Mouse (Mus musculus) urinary bladder, postnatal 25 days (tissue): ENCODE results near the gene Senp2.

ENCODE experiments used
- DNase-seq: peaks from one replicate; pipeline ENCODE4 v3.0.0; 2022; ENCODE audit warnings: low spot score

The Senp2 gene

DNA sequence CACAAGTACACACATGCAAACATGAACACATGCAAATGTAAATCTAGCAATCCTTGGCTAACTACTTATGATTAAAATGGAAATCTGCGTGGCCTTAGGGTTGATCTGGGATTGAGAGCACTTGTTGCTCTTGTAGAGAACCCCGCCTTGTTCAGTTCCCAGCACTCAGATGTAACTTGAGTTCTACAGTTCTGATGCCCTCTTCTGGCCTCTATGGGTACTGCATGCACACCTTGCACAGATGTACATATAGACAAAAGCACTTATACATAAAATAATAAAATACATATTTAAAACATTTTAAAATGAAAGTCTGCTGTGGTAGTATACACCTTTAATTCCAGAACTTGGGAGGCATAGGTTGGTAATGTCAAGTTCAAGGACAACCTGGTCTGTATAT is 12.8 kb downstream of the Senp2 start:
- no peak for DNase-seq

DNA sequence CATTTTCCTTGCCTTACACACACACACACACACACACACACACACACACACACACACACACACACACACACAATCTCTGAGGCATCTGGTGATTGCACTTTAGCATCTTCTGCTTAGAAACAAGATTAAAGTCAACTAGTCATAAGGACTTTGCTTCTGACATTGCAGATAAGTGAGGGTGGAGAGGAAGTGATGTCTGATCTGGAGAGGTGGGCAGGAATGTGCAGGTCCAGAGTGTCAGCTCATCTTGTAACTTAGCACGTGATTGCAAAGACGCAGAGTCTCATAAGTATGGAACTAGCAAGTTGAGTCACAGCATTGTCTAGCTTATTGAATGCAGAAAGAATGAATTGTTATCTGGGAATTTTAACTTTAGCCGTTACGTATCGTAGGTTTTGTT is 18.2 kb downstream of the Senp2 start:
- DNase-seq, result no peak

DNA sequence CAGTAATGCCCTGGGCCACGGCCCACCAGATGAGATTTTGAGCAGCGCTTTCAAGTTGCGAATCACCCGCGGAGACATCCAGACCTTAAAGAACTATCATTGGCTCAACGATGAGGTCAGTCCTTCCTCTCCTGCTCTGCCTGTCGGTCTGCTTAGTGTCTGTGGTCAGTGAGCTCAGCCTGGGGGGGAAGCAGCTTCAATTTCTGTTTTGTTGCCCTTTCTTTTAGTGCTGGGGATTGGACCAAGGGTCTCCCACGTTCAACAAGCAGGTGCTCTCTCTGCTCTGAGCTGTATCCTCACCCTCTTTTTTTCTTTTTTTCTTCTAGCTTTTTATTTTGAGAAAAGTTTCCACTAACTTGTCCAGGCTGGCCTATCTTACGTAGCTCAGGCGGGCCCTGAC is 29.3 kb downstream of the Senp2 start:
- DNase-seq, result no peak

DNA sequence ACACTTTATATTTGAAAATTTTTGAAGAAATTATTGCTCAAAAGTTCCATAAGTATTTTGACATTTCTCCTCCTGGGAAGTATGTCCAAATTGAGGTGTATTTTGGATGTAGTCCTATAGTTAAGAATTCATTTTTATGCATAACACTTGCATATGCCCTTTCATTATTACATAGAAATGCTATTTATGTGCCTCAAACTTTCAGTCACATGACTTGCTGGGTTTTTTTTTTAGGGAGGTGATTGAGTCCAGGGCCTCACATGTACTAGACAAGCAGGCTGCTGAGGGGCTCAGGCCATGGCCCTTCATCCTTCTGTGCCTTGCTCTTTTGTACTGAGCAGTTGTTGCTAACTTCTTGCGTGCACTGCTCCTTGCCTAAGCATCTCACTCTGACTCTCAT is 30.7 kb downstream of the Senp2 start:
- DNase-seq, result no peak

DNA sequence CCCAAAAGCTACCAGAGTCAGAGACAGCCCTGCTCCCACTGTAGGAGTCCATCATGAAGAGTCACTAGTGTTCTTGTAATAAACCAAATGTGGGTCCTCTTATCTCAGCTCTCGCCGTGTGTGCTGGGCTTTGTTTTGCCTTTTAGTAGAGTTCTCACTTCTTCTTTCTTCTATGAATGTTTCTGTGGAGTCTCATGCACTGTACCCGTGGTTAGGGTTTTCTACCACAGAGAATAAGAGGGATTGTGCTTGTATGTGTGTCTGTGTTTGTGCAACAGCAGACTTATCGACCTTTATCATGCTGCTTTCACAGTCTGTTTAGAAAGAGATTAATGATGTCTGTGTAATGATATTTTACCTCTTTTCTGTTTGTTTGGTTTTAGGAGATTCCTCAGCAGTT is 34.5 kb downstream of the Senp2 start:
- DNase-seq, result no peak

DNA sequence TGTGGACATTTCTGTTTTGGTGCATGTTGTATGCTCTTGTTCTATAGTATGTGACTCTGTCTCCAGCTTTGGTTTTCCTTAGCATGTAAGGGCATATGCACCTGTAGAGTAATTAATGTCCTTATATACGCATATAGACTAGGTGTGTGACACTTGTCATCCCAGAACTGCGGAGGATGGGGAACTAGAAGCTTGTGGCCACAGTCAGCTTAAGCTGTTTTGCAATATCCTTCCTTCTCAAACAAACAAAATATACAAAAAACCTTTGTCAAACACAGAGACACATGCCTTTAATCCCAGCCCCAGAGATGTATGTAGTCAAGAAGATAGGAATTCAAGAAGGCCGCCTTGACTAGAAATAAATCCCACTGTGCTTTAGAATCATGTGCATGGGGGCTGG is 36.6 kb downstream of the Senp2 start:
- no peak for DNase-seq

DNA sequence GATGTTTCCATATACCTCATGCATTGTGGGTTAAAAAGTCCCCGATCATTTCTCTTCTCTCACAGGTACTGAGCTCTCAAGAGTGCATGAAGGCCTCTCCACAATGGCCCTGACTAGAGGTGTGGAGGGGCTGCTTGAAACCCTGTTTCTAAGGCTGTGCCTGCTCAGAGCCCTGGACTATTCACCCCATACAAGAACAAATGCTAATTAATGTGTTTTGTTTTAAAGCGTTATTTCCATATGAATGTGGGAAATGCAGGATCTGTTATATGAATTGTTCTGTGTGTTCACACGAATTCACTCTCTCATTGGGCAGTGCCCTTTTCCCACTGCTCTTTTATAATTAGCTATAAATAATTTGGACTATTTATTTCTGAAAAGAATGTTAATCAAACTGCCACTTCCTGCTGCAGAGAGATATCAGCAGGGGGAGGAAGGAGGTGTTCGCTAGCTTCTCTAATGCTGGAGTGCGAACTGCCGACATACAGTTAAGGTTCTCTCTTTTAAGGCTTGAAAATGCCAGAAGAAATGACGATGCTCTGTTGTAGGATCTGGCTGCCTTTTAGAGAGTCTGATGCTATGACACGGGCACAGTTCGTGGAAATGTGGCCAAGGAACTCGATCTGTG is 37.6 kb downstream of the Senp2 start:
- no peak for DNase-seq

DNA sequence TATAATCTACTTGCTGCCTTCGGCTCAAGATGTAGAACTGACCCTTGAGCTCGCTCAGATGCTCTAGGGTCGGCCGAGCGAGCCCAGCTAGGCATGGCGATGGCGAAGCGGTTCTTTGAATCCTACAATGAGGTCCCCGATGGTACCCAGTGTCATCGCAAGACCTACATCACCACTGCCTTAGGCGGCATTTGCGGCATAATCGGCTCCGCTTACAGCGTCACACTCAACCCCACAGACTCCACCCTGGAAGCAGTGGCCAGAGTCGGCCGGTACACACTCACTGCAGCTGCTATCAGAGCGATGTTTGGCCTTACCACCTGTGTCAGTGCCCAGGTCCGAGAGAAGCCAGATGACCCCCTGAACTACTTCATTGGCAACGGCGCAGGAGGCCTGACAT is 44.1 kb downstream of the Senp2 start:
- DNase-seq, result no peak

DNA sequence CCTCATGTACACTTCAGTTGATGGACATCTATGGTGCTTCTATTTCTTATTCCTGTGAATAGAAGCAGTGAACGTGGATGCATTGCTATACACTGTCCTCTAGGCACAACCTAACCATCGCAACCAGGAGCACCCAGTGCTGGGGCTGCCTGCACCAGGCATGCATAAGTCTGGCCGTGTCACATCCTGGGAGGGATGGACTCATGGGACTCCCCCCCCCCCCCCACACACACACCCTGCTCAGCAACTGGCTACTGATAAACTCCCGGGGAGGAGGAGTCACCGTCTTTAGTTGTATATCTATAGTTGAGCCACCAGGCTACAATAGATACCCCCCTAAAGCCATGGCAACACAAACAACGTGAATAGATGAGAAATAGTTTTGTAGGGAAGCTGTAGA is 48.2 kb downstream of the Senp2 start:
- DNase-seq, result no peak

DNA sequence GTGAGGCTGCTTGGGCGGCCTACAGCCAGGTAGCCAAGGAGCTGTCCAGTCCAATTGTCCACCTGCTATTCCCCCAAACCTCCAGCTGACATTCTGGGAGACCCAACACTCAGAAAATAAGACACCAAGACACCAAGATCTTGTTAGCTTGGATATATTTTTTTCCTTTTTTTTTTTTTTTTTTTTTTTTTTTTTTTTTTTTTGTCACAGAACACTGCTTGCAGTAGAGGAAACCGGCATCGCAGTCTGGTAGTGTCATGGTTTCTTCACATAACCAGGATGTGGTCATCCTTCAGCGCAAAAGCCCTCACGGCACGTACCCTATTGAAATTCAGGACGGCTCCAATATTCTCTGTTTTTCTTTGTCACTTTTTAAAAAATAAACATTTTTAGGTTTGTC is 49.6 kb downstream of the Senp2 start:
- no peak for DNase-seq

DNA sequence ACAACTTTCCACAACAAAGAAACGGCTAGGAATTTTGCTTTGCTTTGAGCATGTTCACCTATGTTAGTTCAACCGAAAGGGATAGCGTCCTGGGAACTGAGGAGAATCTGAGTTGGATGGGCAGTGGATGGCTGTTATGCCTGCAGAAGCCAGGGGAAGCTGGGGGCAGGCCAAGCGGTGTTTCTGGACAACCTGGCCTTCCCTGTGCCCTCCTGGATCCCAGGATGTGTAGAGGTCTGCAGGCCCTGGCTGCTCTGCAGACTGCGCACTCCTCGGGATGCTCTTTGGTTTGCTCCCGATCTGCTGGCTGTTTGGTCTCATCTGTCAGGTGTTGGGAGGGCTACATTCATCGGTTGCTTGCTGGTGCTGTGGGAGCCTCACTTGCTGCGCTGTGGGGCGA is 51.1 kb downstream of the Senp2 start:
- DNase-seq, result no peak

DNA sequence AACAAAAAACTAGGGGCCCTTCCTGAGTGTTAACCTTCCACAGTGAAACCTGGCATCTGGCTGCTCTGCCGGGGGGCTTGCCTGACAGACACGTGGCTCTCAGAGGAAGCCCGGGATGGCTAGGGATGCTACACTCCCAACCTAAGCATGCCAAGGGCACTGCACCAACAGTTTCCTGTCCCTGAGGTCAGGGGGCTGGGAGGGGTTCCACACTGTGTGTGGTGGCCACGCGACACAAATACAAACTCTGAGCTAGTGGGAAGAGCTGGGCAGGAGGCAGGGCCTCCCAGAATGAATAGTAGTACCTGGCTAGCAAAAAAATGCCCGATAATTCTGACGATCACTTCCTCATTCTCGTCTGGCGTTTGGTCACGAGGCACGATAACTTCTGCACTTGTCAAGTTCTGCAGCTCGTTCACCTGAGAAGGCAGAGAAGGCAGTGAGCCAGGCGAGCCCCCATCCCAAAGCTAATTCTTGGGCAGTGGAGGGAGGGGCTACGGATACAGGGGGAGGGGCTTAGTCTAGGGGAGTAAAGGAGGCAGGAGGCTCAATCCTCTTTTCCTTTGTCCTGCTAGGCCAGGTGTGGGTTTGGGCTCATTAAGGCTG is 52.4 kb downstream of the Senp2 start:
- no peak for DNase-seq

DNA sequence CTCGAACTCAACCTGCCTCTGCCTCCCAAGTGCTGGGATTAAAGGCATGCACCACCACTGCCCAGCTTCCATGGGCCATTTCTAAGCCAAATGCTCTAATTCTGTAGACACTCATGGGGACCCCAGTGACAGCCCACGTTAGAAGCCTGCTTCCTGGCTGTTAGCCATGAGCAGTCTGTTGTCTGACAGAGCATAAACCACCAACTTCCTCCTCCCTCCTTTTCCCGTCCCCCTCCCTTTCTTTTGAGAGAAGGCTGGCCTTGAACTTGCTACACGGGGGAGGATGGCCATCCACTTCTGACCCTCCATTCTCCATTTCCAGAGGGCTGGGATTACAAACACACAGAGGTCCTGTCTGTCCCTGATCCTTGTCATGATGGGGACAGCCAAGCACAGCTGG is 53.0 kb downstream of the Senp2 start:
- DNase-seq, result no peak

DNA sequence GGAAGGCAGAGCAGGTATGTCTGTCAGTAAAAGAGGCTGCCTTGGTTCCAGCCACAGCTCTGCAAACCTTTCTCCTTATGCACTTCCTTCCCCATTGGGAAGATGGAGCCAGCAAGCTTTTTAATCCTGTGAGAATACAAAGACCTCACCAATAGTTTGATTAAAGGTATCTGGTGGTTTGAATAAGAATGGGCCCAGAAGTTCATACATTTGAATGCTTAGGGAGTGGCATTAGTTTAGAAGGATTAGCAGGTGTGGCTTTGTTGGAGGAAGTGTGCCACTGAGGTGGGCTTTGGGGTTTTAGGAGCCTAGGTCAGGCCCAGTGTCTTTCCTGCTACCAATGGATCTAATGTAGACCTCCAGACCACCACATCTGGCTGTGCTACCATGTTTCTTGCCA is 56.3 kb downstream of the Senp2 start:
- no peak for DNase-seq

DNA sequence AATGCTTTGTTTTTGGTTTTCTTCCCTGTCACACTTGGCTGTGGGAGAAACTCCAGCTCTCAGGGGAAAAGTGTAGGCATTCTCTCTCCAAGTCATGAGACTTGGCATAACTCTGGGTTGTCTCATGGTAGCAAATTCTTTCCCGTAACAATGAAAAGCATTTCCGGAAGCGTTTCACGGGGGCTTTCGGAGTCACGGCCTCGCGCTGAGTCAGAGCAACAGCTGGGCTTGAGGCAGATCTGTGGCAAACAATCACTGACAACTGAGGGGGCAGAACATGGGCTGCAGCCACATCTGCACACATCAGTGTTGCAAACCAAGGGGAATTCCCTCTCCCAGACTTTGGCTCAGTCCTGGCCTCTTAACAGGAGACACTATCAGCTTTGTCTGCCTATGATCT is 58.1 kb downstream of the Senp2 start:
- no peak for DNase-seq

DNA sequence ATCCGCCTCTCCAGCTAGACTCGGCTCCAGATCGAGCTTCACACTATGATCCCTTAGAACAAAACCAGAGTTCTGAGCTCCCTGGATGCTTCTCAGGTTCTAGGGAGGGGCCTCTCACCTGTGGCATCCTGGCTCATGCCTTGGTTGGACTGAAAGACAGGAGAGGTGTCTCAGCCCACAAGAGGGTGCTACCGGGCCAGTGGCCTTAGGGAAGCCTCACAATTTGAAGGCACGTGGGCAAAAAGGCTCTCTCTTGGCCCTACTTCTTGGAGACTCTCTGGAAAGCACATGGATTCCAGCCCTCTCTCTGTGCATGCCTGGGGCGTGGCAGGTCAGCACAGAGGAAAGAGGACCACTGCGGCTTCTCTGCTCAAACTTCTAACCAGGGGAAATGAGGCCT is 62.1 kb downstream of the Senp2 start:
- DNase-seq, result no peak

DNA sequence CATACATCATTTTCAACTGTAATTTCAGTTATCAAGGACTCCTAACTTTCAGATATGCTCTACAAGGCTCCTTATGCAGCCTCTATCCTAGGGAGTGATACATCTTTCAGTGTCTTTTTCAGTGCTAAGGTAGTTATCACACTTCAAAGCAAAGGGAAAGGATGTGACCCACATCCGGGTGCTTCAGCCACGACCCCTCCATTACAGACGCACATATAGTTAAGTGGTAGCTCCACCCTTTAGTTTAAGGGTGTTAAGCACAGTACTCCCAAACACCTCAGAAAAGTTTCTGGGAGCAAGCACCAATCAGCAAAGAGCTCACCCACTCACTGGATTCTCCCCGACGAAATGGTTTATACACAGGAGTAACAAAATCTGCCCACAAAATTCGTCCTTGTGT is 65.8 kb downstream of the Senp2 start:
- no peak for DNase-seq

DNA sequence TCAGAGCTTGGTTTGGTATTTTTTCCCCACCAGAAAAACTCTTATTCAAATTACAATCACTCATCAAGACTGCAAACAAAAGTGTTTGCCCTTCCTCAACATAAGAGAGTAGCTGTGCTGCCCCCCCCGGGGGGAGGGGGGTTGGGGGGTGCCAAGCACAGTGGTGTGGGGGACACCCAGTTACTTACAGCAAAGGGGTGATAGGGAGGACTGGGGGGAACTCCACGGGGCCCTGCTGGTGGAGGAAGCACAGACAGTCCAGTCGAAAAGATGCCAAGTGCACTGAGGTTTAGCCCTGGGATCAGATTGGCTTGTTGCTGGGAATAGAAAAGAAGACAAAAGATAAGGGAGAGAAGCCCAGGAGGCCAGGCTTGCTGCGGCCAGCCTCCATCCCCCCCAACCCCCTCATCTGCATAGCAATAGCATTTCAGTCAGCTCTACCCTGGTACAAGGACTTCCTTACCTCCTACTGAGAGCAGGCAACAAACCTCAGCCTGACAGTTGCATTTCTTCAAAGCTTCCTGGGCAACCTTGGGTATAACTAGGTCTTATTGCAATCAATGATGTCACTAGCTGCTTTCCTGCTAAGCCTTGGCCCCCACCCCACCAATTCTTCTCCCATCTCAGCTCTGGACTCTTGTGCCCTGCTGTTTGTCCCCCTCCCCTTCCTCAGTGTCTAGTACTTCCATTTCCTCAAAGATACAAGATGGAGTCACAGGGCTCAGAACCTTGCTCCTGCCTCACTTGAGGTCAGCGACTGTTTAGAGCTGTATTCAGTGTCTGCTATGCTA is 66.7 kb downstream of the Senp2 start:
- no peak for DNase-seq

DNA sequence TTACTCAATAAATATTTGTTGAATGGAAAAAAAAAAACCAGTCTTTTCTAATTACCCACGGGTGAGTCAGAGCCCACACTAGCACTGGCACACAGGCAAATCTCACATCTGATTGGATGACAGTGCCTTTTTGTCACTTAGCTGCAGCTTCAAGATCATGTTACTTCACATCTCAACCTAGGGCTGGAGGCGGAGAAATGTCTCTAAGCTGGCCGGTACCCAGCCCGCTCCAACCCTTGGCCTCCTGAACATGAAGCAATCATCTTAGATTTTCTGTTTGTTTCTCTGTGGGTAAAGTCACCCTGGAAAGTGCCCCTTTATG is 67.3 kb downstream of the Senp2 start:
- DNase-seq, result peak; percentile 19

DNA sequence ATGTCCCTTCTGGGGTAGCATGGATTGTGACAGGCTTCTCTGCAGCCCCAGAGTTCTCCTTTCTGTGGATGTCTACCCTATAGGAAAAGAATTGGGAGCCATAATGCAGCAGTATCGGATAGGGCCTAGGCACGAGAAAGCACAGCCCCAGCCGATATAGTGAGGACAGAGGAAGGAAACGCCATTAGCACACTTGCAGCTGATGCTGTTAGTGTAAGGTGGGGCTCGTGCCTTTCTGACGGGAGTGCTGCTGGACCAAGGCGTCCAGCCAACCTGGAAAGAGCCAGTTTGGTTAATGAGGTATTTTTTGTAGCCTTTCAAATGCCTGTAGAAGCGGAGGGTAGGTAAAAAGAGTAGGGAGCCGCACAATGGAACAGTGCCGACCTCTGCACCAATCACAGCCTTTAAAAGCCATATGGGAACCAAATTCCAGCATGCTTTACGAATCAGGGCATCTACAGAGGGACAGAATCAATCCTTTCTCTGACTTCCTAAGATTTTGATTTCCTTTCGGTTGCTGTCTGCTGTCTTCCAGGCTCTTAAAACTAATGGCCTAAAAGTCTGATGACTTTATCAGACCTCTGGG is 70.9 kb downstream of the Senp2 start:
- no peak for DNase-seq

DNA sequence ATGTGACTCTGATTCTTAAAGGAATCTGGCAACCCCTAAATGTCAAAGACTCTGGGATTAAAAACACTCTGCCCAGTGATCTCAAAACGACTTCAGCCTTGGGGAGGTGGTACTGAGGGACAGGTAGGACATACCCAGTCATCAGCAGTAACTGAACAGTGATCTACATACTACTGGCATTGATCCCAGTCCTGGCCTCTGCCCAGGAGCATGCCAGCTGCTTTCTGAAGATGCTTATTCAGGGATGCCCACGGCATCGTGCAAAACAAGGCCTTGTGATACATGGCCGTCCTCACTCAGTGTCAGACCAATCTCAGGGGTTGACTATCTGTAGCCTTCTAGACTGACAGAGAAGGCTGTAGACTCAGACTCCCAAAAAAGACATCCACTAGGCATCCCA is 76.1 kb downstream of the Senp2 start:
- no peak for DNase-seq

DNA sequence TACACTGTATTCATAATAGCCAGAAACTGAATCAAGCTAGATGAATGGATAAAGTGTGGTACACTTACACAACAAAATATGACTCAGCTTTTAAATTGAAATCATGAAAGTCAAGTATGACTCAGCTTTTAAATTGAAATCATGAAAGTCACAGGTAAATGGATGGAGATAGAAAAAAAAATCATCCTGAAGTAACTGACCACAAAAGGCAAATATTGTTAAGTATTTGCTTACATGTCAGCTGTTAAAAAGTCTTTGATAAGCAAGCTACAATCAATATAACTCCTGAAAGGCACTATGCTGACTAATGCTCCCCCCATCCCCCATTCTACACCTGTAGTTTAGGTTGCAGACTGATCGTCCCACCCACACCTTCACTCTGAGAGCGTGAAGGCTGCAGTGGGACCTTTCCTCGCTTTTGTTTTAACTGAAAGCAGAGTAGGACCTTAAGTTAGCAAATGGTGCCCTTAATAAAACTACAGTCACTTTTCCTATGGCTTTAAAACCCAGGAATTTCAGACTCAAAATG is 82.0 kb downstream of the Senp2 start:
- DNase-seq, result no peak

DNA sequence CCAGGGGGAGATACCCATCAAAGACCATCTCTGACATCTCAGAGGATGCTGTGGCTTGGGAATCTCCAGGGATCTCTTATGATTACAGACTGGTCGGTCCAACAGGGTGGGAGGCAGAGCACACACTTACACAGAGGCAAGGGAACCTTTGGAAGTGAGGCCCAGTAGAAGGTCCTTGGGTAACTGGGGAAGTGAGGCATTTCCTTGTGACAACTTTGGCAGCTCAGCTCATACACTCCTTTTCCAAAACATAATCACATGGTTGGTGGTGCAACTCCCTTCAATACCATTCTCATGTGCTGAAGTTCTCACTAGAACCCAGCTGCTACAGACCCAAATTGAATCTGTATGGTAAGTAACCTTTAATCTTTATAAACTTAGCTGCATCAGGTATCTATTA is 86.5 kb downstream of the Senp2 start:
- no peak for DNase-seq
